Mouse (Mus musculus) liver, embryonic 15.5 days (tissue): ENCODE measurements around the gene Iqsec3. TPM values are rescaled to one million over a fixed set of nuclear protein-coding genes. Genes with fewer than 3 reads are reported as not detected.

ENCODE experiments used
- ATAC-seq: fragments of 200-750 bp; cut with Nextera tagmentation; 2 replicates; pipeline ENCODE4 v1.8.0; 2017; ENCODE audit warnings: moderate number of reproducible peaks, mild to moderate bottlenecking, moderate library complexity; ENCODE audit not compliant: insufficient read depth
- H3K27ac ChIP-seq: fragments of 300-500 bp; sonication (generic); replicated peaks from 2 replicates; pipeline ENCODE4 v1.5.1; 2015; ENCODE audit warnings: mild to moderate bottlenecking, inconsistent platforms
- H3K27me3 ChIP-seq: fragments of 300-500 bp; sonication (generic); 2 replicates; pipeline ENCODE4 v1.6.1; 2015; ENCODE audit warnings: mild to moderate bottlenecking, inconsistent platforms
- H3K36me3 ChIP-seq: fragments of 300-500 bp; sonication (generic); replicated peaks from 2 replicates; pipeline ENCODE4 v1.6.1; 2015; ENCODE audit warnings: moderate library complexity, mild to moderate bottlenecking, inconsistent platforms
- H3K4me1 ChIP-seq: fragments of 300-500 bp; sonication (generic); replicated peaks from 2 replicates; pipeline ENCODE4 v1.6.1; 2015; ENCODE audit warnings: inconsistent platforms
- H3K4me2 ChIP-seq: fragments of 300-500 bp; sonication (generic); 2 replicates; pipeline ENCODE4 v1.6.1; 2015; ENCODE audit warnings: moderate library complexity, mild to moderate bottlenecking, inconsistent platforms
- H3K4me3 ChIP-seq: fragments of 300-500 bp; sonication (generic); replicated peaks from 2 replicates; pipeline ENCODE4 v1.5.1; 2015; ENCODE audit warnings: mild to moderate bottlenecking, inconsistent platforms
- H3K9ac ChIP-seq: fragments of 300-500 bp; sonication (generic); 2 replicates; pipeline ENCODE4 v1.6.1; 2015; ENCODE audit warnings: moderate library complexity, mild to moderate bottlenecking, inconsistent platforms
- H3K9me3 ChIP-seq: fragments of 300-500 bp; sonication (generic); replicated peaks from 2 replicates; pipeline ENCODE4 v1.6.1; 2016; ENCODE audit warnings: inconsistent platforms
- WGBS: fragments of 180-500 bp; shearing (Covaris S2); methylation state at CpG from one replicate; pipeline ENCODE4 v1.1.7; 2015; ENCODE audit warnings: mixed read lengths; ENCODE audit not compliant: insufficient replicate concordance; 5-methylcytosine and 5-hydroxymethylcytosine counted together
- polyA plus RNA-seq: library from polyadenylated mRNA; unstranded; fragments of >200 nt; fragmentation: Nextera tagmentation; extraction: Ambion mirVana; gene quantifications from 2 replicates; pipeline ENCODE4 v1.2.1, GENCODE M21; 2015

Iqsec3 gene
- polyA plus RNA-seq, 1 experiment from 2014 or later, result not detected

DNA sequence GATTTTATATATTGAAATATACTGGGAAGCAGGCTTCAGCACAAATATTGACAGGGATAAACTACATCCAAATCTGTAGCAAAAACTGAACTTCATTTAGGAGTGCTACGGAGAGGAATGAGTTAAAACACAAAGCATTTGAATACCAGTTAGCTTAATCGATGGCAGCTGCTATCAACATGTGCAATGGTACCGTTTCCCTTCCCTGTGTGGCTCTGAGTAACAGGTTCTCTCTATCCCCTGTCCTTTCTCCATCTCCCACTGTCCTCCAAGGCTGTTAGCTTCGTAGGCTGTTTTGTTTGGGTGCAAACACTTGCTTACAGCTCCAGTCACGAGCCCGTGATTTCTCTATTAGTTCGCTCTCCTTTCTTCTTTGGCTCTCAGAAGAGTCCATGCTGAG lies 19.7 kb downstream of the Iqsec3 start:
- no peak overlapping the region for H3K9ac ChIP-seq
- H3K4me1 ChIP-seq, result no peaks in the 10 kb centered on the region
- H3K9me3 ChIP-seq, result no peaks in the 10 kb centered on the region
- H3K4me3 ChIP-seq, result no peak overlapping the region
- H3K4me2 ChIP-seq, result no peak overlapping the region
- no peak overlapping the region for H3K27ac ChIP-seq
- ATAC-seq, result no peak
- peaks cover 12% of the 10 kb centered on the region for H3K27me3 ChIP-seq
- H3K36me3 ChIP-seq, result no peaks in the 10 kb centered on the region
- 45% methylated on average over 7 of the region's 7 CpGs for WGBS

DNA sequence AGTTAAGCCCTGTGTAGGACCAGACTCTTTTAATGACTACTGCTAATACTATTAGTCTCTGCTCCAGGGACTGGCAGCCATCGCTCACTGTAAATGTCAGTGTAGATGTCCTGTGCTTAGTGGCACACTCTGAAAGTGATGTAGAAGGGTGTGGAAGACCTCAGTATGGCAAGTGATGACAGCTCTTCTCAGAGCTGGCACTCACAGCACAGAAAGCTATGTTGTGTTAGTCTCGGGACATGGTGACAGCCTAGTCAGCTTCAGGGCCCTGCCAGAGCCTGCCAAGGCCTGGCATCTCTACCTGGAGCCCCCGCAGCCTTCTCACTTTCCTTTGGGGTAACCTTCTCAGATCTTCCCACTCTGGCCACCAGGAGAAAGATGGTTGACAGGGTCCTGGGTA lies 21.8 kb downstream of the Iqsec3 start:
- no peak for ATAC-seq
- Histone ChIP-seq H3K36me3 (no peaks in the 10 kb centered on the region), H3K4me3 (no peak overlapping the region), H3K4me1 (no peaks in the 10 kb centered on the region), H3K4me2 (no peak overlapping the region), H3K9ac (no peak overlapping the region), H3K27ac (no peak overlapping the region), H3K9me3 (no peaks in the 10 kb centered on the region), H3K27me3 (no peaks in the 10 kb centered on the region)
- 55% methylated on average over 3 of the region's 3 CpGs for WGBS

- Histone ChIP-seq H3K4me2 (no peak overlapping the region), H3K4me3 (no peak overlapping the region), H3K27ac (no peak overlapping the region), H3K9ac (no peak overlapping the region), H3K36me3 (no peaks in the 10 kb centered on the region), H3K27me3 (no peaks in the 10 kb centered on the region), H3K4me1 (no peaks in the 10 kb centered on the region), H3K9me3 (no peaks in the 10 kb centered on the region)
- WGBS, result 19% methylated on average over 5 of the region's 5 CpGs
- no peak for ATAC-seq
Measured at GRCm38 (mm10) chr6:121440696-121441220, 32.7 kb downstream of the Iqsec3 start.

- H3K4me1 ChIP-seq, result no peaks in the 10 kb centered on the region
- no peaks in the 10 kb centered on the region for H3K27me3 ChIP-seq
- H3K36me3 ChIP-seq, result no peaks in the 10 kb centered on the region
- no peak overlapping the region for H3K9ac ChIP-seq
- no peak for ATAC-seq
- H3K27ac ChIP-seq, result no peak overlapping the region
- H3K9me3 ChIP-seq, result no peaks in the 10 kb centered on the region
- no peak overlapping the region for H3K4me3 ChIP-seq
- WGBS, result 39% methylated on average over 6 of the region's 6 CpGs
- H3K4me2 ChIP-seq, result no peak overlapping the region
Measured at GRCm38 (mm10) chr6:121424830-121425229, 48.6 kb downstream of the Iqsec3 start.

DNA sequence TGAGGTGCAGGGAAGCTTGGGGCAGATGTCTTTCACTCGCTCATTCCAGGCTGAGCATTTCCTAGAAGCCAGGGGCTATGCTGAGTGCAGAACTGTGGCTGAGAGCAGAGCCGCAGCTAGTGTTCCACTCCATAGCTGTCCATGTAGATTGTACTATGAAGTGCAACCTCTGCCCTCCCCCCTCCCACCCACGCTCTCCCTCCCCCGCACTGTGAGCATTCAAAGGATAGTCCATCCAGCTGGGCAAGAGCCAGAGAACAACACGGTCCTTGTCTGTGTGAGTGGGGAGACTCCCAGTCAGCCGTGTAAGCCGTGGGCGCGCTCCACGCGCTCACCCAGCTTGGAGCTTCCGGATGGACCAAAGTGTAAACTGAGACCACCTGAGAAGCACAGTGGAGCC lies 49.1 kb downstream of the Iqsec3 start:
- no peak overlapping the region for H3K4me3 ChIP-seq
- H3K36me3 ChIP-seq, result no peaks in the 10 kb centered on the region
- no peaks in the 10 kb centered on the region for H3K27me3 ChIP-seq
- H3K27ac ChIP-seq, result no peak overlapping the region
- 52% methylated on average over 12 of the region's 12 CpGs for WGBS
- no peaks in the 10 kb centered on the region for H3K4me1 ChIP-seq
- no peaks in the 10 kb centered on the region for H3K9me3 ChIP-seq
- H3K4me2 ChIP-seq, result no peak overlapping the region
- no peak for ATAC-seq
- H3K9ac ChIP-seq, result no peak overlapping the region

GRCm38 (mm10) chr6:121412558-121413297 lies 60.8 kb downstream of the Iqsec3 start:
- peaks cover 55% of the 10 kb centered on the region for H3K27me3 ChIP-seq
- H3K9ac ChIP-seq, result no peak overlapping the region
- no peak overlapping the region for H3K4me2 ChIP-seq
- H3K4me1 ChIP-seq, result no peaks in the 10 kb centered on the region
- 2% methylated on average over 46 of the region's 46 CpGs for WGBS
- no peak overlapping the region for H3K4me3 ChIP-seq
- H3K27ac ChIP-seq, result no peak overlapping the region
- ATAC-seq, result no peak
- H3K9me3 ChIP-seq, result no peaks in the 10 kb centered on the region
- no peaks in the 10 kb centered on the region for H3K36me3 ChIP-seq

GRCm38 (mm10) chr6:121407571-121408011 lies 65.9 kb downstream of the Iqsec3 start:
- WGBS, result 19% methylated on average over 5 of the region's 5 CpGs
- Histone ChIP-seq H3K4me2 (no peak overlapping the region), H3K27me3 (peaks cover 24% of the 10 kb centered on the region)

DNA sequence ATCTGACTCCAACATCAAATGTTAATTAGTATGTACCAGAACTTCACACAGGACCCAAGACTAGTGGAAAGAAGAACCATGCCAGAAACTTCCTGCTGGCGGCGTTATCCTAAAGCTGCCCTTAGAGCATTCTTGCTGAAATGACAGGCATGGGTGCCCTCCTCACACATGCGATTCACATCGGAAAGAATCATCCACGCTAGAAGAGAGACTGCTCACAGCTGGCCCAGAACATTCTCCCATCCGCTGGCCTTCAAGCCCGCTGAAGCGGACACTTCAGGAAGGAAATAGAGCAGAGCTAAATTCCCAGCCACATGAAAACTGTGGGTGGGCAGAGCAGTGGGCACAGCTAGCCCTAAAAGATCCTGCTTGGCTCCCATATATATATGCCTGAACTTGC lies 68.2 kb downstream of the Iqsec3 start:
- H3K9ac ChIP-seq, result no peak overlapping the region

More at GRCm38 (mm10) chr6:121407571-121408011, 65.9 kb downstream of the Iqsec3 start:
- no peaks in the 10 kb centered on the region for H3K4me1 ChIP-seq
- no peak overlapping the region for H3K4me3 ChIP-seq
- no peak for ATAC-seq
- H3K27ac ChIP-seq, result no peak overlapping the region
- no peaks in the 10 kb centered on the region for H3K9me3 ChIP-seq
- H3K9ac ChIP-seq, result no peak overlapping the region
- no peaks in the 10 kb centered on the region for H3K36me3 ChIP-seq

DNA sequence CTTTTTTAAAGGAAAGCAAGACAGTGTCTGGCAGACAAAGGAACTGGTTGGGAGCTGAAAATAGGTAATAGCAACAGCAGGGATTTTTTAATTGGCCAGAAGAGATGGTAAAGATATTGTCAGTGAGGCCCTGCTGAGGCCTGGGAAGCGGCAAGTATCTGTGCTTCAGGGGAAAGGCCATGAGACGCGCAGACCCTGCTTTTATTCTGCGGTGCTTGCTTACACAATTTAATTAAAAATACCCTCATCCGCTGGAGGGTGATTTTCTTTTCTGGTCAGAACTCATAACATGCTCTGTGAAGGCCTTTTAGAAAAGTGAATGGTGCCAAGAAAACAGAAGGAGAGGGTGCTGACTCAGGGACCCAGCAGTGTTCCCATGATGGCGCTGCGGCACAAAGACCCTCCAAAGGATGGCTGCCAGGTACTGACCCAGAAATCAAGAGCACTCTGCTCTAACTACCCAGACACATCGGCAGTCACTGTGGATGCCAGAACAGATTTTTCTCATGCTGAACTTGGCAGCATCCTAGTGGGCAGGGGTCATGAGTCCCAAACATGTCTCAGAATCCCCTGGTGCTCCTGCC lies 70.7 kb downstream of the Iqsec3 start:
- 78% methylated on average over 8 of the region's 8 CpGs for WGBS
- Histone ChIP-seq H3K9me3 (no peaks in the 10 kb centered on the region), H3K4me2 (no peak overlapping the region), H3K4me1 (no peaks in the 10 kb centered on the region), H3K4me3 (no peak overlapping the region), H3K27ac (no peak overlapping the region), H3K9ac (no peak overlapping the region), H3K27me3 (no peaks in the 10 kb centered on the region), H3K36me3 (no peaks in the 10 kb centered on the region)
- no peak for ATAC-seq

More for the DNA sequence above, 68.2 kb downstream of the Iqsec3 start:
- H3K27me3 ChIP-seq, result peaks cover 1% of the 10 kb centered on the region; the same call in 1 of the 2 replicates
- no peak for ATAC-seq
- no peaks in the 10 kb centered on the region for H3K9me3 ChIP-seq
- no peaks in the 10 kb centered on the region for H3K36me3 ChIP-seq
- H3K4me1 ChIP-seq, result no peaks in the 10 kb centered on the region
- 75% methylated on average over 8 of the region's 8 CpGs for WGBS
- H3K4me3 ChIP-seq, result no peak overlapping the region
- no peak overlapping the region for H3K4me2 ChIP-seq
- H3K27ac ChIP-seq, result no peak overlapping the region

GRCm38 (mm10) chr6:121401826-121402660 lies 71.4 kb downstream of the Iqsec3 start:
- H3K4me2 ChIP-seq, result no peak overlapping the region
- no peak overlapping the region for H3K27ac ChIP-seq
- H3K9me3 ChIP-seq, result no peaks in the 10 kb centered on the region
- no peaks in the 10 kb centered on the region for H3K27me3 ChIP-seq
- H3K9ac ChIP-seq, result no peak overlapping the region
- no peaks in the 10 kb centered on the region for H3K36me3 ChIP-seq
- no peaks in the 10 kb centered on the region for H3K4me1 ChIP-seq
- 68% methylated on average over 14 of the region's 14 CpGs for WGBS
- ATAC-seq, result no peak
- no peak overlapping the region for H3K4me3 ChIP-seq

GRCm38 (mm10) chr6:121401140-121401539 lies 72.3 kb downstream of the Iqsec3 start:
- no peaks in the 10 kb centered on the region for H3K36me3 ChIP-seq
- ATAC-seq, result no peak
- H3K27me3 ChIP-seq, result no peaks in the 10 kb centered on the region
- H3K9ac ChIP-seq, result no peak overlapping the region
- WGBS, result 71% methylated on average over 6 of the region's 6 CpGs
- no peaks in the 10 kb centered on the region for H3K4me1 ChIP-seq
- no peak overlapping the region for H3K27ac ChIP-seq
- H3K4me3 ChIP-seq, result no peak overlapping the region
- H3K4me2 ChIP-seq, result no peak overlapping the region
- no peaks in the 10 kb centered on the region for H3K9me3 ChIP-seq
